Mouse (Mus musculus): ENCODE data around the gene Tmed8. TPM values are rescaled to one million over a fixed set of nuclear protein-coding genes. Genes with fewer than 3 reads are reported as not detected.

Gene Tmed8
- polyA plus RNA-seq, 1 experiment from 2014 or later = 2.8 TPM

DNA sequence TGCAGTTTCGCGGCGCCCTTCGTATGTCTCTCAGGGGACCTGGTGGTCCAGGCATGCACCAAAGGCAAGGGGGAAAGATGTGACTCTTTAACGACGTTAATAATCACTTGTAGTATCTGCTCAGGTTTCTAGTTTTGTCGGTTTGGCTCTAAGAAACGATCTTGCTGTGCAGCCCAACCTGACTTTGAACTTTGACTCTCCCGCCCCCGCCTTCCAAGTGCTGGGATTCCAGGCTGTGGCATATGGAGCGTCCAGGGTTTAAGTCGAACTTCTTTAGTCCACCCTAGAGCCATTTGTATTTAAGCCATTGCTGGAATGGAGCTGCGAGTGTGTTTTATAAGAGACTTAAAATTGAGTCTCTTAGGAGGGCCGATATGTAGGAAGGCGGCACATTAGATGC is 52.1 kb downstream of the Tmed8 start:
- peaks cover 16% of the 10 kb centered on the region for H3K4me1 ChIP-seq
- H3K9me3 ChIP-seq (replicated peaks) = no peaks in the 10 kb centered on the region
- no peaks in the 10 kb centered on the region for H3K27me3 ChIP-seq (ENCODE audit: low read depth, poor library complexity, severe bottlenecking)
- DNase-seq (ENCODE audit: low spot score) = no peak
- H3K4me3 ChIP-seq = peak overlapping the region; percentile 81
- peaks cover 9% of the 10 kb centered on the region for H3K36me3 ChIP-seq
- peak overlapping the region; percentile 97 for H3K27ac ChIP-seq
- 20% methylated on average over 15 of the region's 15 CpGs for WGBS

DNA sequence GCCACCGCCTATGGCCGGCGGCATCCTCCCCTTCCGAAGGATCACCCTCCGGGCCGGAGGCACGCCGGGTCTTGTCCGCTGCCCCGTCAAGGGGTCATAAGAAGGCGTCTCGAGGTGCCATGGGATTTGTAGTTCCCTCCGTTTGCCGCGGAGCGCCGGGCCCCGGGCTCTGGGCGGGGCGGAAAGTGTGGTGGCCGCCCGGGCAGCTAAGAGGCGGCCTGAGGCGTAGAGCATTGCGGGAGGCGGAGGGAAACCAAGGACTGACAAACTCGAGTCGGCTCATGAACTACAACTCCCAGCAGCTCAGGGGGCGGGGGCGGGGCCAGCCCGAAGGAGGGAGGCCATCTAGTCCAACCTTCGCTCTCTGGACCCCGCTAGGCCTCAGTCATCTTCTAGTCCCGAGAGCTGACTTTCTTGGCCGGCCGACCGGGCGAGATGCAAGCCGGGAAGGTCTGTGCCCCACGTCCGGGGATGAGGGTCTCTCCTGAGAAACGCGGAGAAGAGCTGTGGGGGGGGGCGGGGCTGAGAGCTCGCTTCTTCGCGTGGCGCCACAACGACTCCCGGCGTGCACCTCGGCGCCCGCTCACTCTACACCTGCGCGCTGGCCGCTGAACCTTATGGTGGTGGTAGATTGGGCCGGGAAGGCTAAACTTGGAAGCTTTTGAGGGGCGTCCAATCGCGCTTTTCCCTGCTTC is 52.7 kb downstream of the Tmed8 start, which contains the start of gene Pomt2:
Gene Pomt2 (minus strand): TSS at position 574 of the 695 bp plus-strand sequence.
- no peaks in the 10 kb centered on the region for H3K9me3 ChIP-seq (replicated peaks)
- H3K27ac ChIP-seq = peak within 1 kb of the TSS; percentile 97
- WGBS = under 1% methylated on average over 60 of the region's 61 CpGs
- peak; percentile 93 for DNase-seq (ENCODE audit: low spot score)
- H3K4me1 ChIP-seq = peaks cover 16% of the 10 kb centered on the region
- peaks cover 9% of the 10 kb centered on the region for H3K36me3 ChIP-seq
- H3K27me3 ChIP-seq (ENCODE audit: low read depth, poor library complexity, severe bottlenecking) = no peaks in the 10 kb centered on the region
- H3K4me3 ChIP-seq = peak within 1 kb of the TSS; percentile 81

DNA sequence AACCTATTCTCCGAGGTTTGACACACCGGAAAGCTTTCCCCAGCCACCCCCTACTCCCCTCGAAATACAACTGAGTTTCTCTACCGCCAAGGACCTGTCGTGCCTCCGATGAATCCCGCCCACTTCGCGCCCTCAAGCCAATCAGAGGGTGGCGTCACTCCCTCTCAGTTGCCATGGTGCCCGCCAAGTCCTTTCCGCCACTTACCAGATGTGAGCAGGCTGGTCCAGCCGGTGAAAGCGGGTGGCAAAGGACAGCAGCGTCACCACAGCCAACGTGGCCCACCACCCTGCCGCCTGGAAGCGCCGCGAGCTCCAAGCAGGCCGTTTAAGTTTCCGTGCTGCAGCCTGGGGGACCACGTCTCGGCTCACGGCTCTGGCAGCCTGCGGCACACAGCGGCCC is 53.3 kb downstream of the Tmed8 start, which contains the start of gene Gstz1:
Gene Gstz1 (plus strand): TSS at position 200 of the 400 bp plus-strand sequence.
- Histone ChIP-seq H3K27ac (peak within 1 kb of the TSS; percentile 97), H3K4me3 (peak within 1 kb of the TSS; percentile 81), H3K4me1 (peaks cover 16% of the 10 kb centered on the region), H3K36me3 (peaks cover 9% of the 10 kb centered on the region), H3K27me3 (ENCODE audit: low read depth, poor library complexity, severe bottlenecking) (no peaks in the 10 kb centered on the region), H3K9me3 (replicated peaks) (no peaks in the 10 kb centered on the region)
- under 1% methylated on average over 27 of the region's 27 CpGs for WGBS
- DNase-seq (ENCODE audit: low spot score) = peak; percentile 92

DNA sequence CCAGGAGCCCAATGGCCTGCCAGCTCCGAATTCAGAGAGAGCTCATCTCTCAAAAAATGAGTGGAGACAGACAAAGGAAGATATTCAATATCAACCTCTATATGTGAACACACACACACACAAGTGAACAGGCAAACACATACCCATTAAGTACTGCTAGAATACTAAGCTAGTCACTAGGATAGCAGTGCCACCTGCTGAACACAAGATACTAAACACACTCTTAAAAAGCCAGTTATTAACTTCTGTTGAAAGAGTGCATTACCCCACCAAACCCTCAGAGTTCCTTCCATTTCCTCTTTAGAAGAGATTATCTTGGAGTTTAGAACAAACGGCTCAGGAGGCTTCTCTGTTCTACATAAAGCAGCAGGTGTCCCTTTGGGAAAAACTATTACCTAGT is 58.1 kb downstream of the Tmed8 start:
- peaks cover 9% of the 10 kb centered on the region for H3K36me3 ChIP-seq
- H3K4me3 ChIP-seq = no peak overlapping the region
- 84% methylated on average over 2 of the region's 2 CpGs for WGBS

DNA sequence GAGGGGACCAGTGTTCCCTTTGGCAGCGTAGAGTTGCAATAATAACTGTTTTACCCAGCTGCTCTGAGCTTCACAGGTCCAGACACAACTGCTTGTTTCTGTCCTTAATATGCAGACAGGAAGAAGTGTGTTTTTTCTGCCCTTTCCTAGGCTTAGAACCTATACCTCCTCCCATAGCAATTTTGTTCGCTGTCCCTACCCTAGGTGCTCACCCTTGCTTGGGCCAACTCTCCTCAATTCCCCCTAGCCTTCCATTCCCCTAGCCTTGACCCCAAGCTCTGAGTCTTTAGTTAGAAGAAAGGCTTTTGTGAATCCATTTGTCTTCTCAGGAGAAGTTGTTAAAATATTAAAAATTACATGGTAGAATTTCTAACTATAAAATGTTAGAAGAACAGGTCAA is 61.5 kb downstream of the Tmed8 start:
- peaks cover 21% of the 10 kb centered on the region for H3K36me3 ChIP-seq
- H3K4me3 ChIP-seq = no peak overlapping the region
- H3K4me1 ChIP-seq = no peaks in the 10 kb centered on the region
- DNase-seq (ENCODE audit: low spot score) = no peak
- WGBS = 70% methylated on average over 2 of the region's 2 CpGs
- H3K27me3 ChIP-seq (ENCODE audit: low read depth, poor library complexity, severe bottlenecking) = no peaks in the 10 kb centered on the region
- no peaks in the 10 kb centered on the region for H3K9me3 ChIP-seq (replicated peaks)
- H3K27ac ChIP-seq = no peak overlapping the region

More for the DNA sequence above, 58.1 kb downstream of the Tmed8 start:
- DNase-seq (ENCODE audit: low spot score) = no peak
- H3K27me3 ChIP-seq (ENCODE audit: low read depth, poor library complexity, severe bottlenecking) = no peaks in the 10 kb centered on the region
- no peak overlapping the region for H3K27ac ChIP-seq
- H3K4me1 ChIP-seq = peaks cover 7% of the 10 kb centered on the region
- no peaks in the 10 kb centered on the region for H3K9me3 ChIP-seq (replicated peaks)

DNA sequence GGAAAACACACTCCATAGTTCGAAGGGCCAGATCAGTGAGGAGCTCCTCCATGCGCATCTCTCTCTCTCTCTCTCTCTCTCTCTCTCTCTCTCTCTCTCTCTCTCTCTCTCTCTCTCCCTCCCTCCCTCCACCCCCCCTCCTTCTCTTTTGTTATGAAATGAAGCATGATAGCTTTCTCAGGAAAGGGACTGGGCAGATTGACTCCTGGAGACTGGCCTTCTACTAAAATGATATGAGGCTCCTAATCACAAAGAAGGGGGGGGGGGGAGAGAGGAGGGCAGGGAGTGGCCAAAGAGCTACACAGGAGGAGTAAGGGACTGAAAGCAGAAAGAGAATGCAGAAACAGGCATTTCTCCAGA is 61.9 kb downstream of the Tmed8 start:
- 92% methylated on average over 2 of the region's 2 CpGs for WGBS

DNA sequence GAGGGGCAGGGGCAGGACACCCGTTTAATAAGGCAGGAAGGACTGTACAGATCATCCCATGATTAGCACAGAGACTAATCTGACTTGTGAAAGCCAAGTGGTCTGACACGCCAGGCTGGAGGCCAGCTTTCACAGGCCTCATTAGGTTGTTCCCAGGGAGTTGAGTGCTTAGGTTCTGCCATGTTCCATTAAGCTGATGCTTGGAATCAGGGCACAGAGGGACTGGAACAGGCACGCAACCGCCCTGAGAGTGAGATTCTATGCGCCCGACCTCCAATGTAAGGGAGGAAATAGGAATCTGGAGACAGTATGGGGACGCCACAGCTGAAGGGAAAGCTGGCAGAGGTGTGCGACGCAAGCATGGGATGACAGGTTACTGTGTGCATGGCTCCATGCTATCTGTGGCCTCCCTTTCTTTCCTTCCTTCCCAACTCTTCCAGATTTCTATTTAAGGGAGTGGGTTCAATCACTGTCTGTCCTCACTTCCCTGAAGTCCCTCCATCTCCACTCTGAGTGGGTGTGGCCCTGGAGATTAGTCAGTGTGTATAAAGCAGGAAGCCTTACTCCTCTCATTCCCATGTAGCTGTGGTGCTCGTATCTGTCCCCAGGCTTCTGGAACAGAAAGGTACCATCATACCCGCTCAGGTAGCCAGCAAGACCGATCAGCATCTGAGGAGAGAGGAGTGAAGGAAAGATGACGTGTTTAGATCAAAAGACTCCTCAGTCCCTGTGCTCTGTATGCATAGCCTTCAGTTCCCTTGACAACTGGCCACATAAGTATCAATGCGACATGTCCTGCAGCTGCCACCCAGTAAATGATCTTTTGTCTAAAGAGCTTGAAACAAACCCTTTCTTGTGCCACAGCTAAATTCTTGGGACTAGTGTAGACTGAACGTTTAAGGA is 62.6 kb downstream of the Tmed8 start:
- H3K27ac ChIP-seq = no peak overlapping the region
- no peaks in the 10 kb centered on the region for H3K4me1 ChIP-seq
- no peaks in the 10 kb centered on the region for H3K27me3 ChIP-seq (ENCODE audit: low read depth, poor library complexity, severe bottlenecking)
- no peak for DNase-seq (ENCODE audit: low spot score)
- H3K9me3 ChIP-seq (replicated peaks) = no peaks in the 10 kb centered on the region
- H3K36me3 ChIP-seq = peaks cover 31% of the 10 kb centered on the region
- 88% methylated on average over 15 of the region's 15 CpGs for WGBS
- no peak overlapping the region for H3K4me3 ChIP-seq

More for the DNA sequence above, 61.9 kb downstream of the Tmed8 start:
- DNase-seq (ENCODE audit: low spot score) = no peak
- no peak overlapping the region for H3K27ac ChIP-seq
- H3K4me3 ChIP-seq = no peak overlapping the region
- no peaks in the 10 kb centered on the region for H3K4me1 ChIP-seq
- H3K9me3 ChIP-seq (replicated peaks) = no peaks in the 10 kb centered on the region
- H3K36me3 ChIP-seq = peaks cover 26% of the 10 kb centered on the region
- H3K27me3 ChIP-seq (ENCODE audit: low read depth, poor library complexity, severe bottlenecking) = no peaks in the 10 kb centered on the region

DNA sequence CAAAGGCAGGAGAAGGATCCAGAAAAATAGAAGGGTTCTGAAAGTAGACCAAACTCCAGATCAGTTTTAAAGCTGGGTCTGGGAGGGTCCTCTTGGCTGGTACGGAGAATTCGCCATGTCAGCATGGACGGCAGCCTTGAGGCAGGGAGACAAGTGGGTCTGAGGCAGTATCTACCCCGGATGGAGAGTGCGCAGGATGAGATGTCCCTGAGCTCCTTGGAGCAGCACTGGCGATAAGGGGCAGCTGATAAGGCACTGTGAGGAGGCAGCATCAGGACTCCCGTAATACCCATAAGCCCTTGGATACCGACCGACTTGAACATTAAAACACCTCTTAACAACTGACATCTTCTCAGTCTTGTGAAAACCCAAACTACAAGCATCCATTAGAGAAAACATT is 67.5 kb downstream of the Tmed8 start:
- H3K4me1 ChIP-seq = no peaks in the 10 kb centered on the region
- no peak overlapping the region for H3K27ac ChIP-seq
- DNase-seq (ENCODE audit: low spot score) = no peak
- peaks cover 59% of the 10 kb centered on the region for H3K36me3 ChIP-seq
- H3K27me3 ChIP-seq (ENCODE audit: low read depth, poor library complexity, severe bottlenecking) = no peaks in the 10 kb centered on the region
- WGBS = 89% methylated on average over 9 of the region's 9 CpGs
- H3K9me3 ChIP-seq (replicated peaks) = no peaks in the 10 kb centered on the region
- no peak overlapping the region for H3K4me3 ChIP-seq

DNA sequence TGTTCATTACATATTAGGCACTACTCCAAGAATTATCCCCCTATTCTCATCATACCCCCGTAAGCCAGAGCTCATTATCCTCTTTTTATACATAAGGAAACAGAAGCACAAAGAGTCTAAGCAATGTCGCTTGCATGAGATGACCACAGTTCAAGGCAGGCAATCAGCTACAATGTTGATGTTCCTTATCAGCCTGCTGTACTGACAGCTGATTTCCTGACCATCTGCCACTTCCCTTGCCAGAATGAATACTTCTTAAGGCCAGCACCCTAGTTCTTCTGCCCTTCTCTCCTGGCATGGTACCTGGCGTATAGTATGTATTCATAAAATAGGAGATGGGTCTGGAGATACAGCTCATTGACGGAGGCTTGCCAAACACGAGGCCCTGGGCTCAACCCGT is 68.0 kb downstream of the Tmed8 start:
- Histone ChIP-seq H3K4me1 (no peaks in the 10 kb centered on the region), H3K27ac (no peak overlapping the region), H3K27me3 (ENCODE audit: low read depth, poor library complexity, severe bottlenecking) (no peaks in the 10 kb centered on the region), H3K4me3 (no peak overlapping the region), H3K9me3 (replicated peaks) (no peaks in the 10 kb centered on the region), H3K36me3 (peaks cover 59% of the 10 kb centered on the region)
- DNase-seq (ENCODE audit: low spot score) = no peak
- WGBS = 94% methylated on average over 6 of the region's 6 CpGs

DNA sequence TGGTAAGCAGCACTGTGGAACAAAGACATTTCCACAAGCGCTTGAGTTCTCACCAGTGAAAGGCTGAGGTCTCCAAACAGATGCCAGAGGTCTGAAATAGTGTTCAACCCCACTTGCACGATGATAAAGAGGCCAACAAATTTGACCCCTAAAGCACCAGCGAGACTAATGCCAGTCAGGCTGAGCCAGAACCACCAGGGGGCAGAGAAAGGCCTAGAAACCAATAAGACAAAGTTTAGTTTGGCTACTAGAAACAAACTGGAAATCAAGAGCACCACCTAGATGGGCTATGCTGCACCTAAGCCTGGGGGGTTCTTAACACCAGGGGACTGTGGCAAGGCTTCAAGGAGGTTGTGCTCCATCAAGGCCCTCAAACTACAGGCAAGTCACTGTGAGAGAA is 68.6 kb downstream of the Tmed8 start:
- Histone ChIP-seq H3K27me3 (ENCODE audit: low read depth, poor library complexity, severe bottlenecking) (no peaks in the 10 kb centered on the region), H3K4me3 (no peak overlapping the region), H3K36me3 (peaks cover 61% of the 10 kb centered on the region), H3K4me1 (no peaks in the 10 kb centered on the region), H3K27ac (no peak overlapping the region), H3K9me3 (replicated peaks) (no peaks in the 10 kb centered on the region)
- DNase-seq (ENCODE audit: low spot score) = no peak
- WGBS = 70% methylated on average over 3 of the region's 3 CpGs

DNA sequence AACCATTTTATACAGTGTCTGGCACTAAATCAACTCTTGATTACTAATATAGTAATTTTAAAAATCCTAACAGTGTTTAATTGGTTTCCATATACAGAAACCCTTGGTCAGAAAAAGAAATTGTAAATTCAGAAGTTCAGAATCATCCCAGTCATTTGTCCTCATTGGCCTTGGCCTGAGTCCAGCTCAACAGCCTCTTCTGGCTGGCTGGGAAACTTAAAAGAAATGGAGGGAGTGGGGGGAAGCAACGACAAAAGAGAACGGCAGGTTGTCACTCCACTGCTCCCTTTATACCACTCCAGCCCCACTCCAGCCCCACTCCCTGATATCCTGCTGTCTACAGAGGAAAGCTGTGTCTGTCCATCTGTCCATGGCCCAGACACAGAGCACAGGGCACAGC is 69.1 kb downstream of the Tmed8 start:
- Histone ChIP-seq H3K9me3 (replicated peaks) (no peaks in the 10 kb centered on the region), H3K4me3 (no peak overlapping the region), H3K27ac (no peak overlapping the region), H3K4me1 (no peaks in the 10 kb centered on the region), H3K27me3 (ENCODE audit: low read depth, poor library complexity, severe bottlenecking) (no peaks in the 10 kb centered on the region), H3K36me3 (peaks cover 61% of the 10 kb centered on the region)
- DNase-seq (ENCODE audit: low spot score) = no peak
- 91% methylated on average over 2 of the region's 2 CpGs for WGBS

DNA sequence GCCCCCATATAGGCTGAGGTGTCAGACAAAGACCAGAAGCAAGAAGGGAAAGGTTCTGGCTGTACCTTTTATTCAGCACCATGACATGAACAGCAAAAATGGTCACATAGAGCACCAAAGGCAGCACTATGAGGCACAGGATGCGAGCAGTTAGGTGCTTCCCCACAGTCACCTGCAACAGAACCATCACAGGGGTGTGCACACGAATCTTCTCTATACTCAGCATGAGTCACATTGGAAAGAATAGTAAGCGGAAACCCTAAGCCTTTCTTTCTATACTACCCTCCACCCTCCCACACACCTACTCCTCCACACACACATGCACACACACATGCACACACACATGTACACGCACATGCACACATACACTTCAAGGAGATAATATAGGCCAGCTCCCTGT is 70.0 kb downstream of the Tmed8 start:
- no peaks in the 10 kb centered on the region for H3K9me3 ChIP-seq (replicated peaks)
- no peak overlapping the region for H3K27ac ChIP-seq
- H3K36me3 ChIP-seq = peaks cover 61% of the 10 kb centered on the region
- DNase-seq (ENCODE audit: low spot score) = no peak
- no peaks in the 10 kb centered on the region for H3K27me3 ChIP-seq (ENCODE audit: low read depth, poor library complexity, severe bottlenecking)
- no peak overlapping the region for H3K4me3 ChIP-seq
- H3K4me1 ChIP-seq = no peaks in the 10 kb centered on the region
- whole genome bisulfite sequencing = 87% methylated on average over 4 of the region's 4 CpGs

DNA sequence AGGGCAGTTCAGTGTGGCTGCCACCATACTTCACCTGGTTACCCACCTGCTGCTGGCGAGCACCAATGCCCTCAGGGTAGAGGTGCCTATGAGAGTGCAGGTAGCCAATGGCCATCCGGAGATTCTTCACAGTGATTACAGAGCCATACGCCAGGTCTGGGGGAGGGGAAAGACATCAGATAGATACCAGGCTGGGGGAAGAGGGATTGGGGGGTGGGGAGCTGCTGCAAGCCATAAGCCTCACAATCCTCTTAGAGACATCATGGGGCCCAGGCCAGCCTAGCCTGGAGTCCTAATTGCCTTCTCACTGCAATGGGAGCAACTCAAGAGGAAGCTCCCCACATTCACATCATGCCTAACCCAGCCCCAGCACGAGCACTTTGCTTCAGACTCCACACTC is 73.0 kb downstream of the Tmed8 start:
- Histone ChIP-seq H3K4me1 (no peaks in the 10 kb centered on the region), H3K4me3 (no peak overlapping the region), H3K9me3 (replicated peaks) (no peaks in the 10 kb centered on the region), H3K27me3 (ENCODE audit: low read depth, poor library complexity, severe bottlenecking) (no peaks in the 10 kb centered on the region), H3K27ac (no peak overlapping the region), H3K36me3 (peaks cover 66% of the 10 kb centered on the region)
- no peak for DNase-seq (ENCODE audit: low spot score)
- WGBS = 69% methylated on average over 4 of the region's 4 CpGs

Data from limb, embryonic 10.5 days (tissue).